Mouse (Mus musculus): ENCODE data around the gene Gm6685. TPM values are rescaled to one million over a fixed set of nuclear protein-coding genes. Genes with fewer than 3 reads are reported as not detected.
"Not testable (repeated sequence)": the region's sequence is repeated elsewhere in the genome, so short reads cannot be mapped to it uniquely, and the experiment has no call there.

Gm6685 gene
- polyA plus RNA-seq (2012; rRNA removed): 0.16 and 0.29 TPM in 2 replicates

DNA sequence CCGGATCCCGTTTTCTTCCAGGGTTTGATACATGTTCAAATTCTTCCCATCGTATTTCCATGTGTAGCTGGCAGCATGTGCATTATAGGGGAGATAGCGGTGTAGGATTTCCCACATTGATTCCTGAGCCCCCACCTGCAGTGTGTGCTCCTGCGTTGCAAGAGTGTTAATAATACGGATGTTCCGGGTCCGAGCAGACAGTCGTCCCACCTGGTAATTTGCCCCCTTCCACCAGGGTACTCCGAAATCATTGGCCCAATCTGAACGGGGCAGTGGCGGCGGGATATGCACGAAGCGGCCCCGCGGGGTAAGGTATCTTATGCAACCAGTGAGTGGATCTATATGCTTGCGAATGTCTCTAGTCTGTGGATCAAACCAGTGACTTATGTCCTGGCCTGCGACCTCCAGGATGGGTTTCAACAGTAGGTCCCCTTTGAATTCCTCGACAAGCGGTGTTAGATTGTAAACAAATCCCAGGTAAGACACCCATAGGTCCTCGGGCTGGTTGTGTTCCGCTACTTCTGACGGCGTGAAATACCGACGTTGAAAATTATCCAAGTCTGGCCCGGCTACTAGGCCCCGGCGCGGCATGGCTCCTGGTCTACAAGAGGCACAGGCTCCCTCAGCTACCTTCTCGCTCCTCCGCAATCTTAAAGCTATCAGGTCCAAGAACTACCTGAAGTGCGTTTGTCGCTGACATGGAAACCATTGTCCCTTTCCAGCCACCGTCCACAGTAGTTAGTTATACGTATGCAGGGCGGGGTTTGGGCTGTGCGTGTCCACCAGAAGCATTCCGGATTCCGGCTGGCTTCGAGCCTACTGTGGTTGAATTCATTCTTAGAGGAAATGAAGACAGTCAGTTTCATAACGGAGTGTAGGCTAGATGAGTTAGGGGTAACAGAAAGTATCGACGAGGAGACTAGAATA is at the start of gene Gm6685:
Gene Gm6685 (minus strand): TSS at position 644 of the 927 bp plus-strand sequence.
- not testable (repeated sequence) for DNase-seq (ENCODE audit: low read depth)

DNA sequence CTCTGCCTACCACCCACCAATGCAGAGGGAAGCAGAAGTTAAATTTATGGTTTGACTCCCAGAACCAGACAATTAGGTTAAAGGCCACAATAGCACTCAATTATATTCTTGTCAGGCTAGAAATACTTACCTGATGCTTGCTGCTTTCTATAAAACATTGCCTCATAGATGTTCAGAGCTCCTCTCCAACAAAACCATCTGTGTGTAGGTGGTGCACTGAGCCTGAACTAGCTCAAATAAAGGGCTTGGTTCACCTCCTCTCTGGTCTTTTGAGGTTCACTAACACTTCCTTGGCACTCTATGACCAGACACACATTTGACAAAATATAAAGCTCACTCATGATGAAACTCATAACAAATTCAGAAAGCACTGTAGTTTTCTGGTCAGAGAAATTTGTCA is 36.2 kb upstream of the Gm6685 start:
- no peak for DNase-seq (ENCODE audit: low read depth)
- no peak for TF ChIP-seq POLR2A (IDR thresholded peaks at IDR 0.05; ENCODE audit: borderline replicate concordance, extremely low read depth, insufficient read depth, insufficient read length, poor library complexity, severe bottlenecking)
- TF ChIP-seq CTCF (IDR thresholded peaks at IDR 0.05; ENCODE audit: borderline replicate concordance, extremely low read depth, insufficient read depth, insufficient read length): no peak

DNA sequence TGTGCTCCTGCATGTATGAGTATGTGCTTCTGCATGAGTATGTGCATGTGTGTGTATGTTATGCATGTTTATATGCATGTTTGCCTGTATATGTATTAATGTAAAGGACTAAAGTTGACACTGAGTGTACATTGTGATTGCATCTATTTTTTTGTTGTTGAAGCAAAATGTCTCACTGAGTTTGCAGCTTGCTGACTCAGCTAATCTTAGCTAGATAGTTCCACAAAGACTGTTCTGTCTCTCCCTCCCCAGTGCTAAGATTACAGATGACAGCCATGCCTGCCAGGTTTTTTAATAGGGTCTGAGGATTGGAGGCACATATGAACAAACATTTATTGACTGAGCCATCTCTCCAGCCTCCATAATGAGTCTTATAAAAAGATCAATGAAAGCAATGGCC is 35.0 kb upstream of the Gm6685 start:
- TF ChIP-seq CTCF (IDR thresholded peaks at IDR 0.05; ENCODE audit: borderline replicate concordance, extremely low read depth, insufficient read depth, insufficient read length) (no peak), POLR2A (IDR thresholded peaks at IDR 0.05; ENCODE audit: borderline replicate concordance, extremely low read depth, insufficient read depth, insufficient read length, poor library complexity, severe bottlenecking) (no peak)
- DNase-seq (ENCODE audit: low read depth): peak; percentile 7

DNA sequence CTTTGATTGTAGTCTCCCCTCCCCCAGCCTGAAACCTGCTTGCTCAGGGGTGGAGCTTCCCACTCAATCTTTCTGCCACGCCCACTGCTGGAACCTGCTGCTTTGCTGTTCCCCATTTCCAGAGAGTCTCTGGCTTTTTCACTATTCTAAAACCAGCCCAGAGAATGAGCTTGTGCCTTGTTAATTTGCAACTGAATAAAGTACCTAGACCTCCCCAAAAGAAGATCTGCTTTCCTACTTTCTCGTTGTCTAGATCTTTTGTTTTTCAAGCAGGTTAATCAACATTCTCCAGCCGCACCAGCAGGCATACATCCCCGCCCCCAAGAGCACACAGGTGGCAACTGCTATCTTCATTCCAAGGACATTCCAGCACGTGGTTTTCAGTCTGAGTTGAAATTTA is 31.7 kb upstream of the Gm6685 start:
- not testable (repeated sequence) for DNase-seq (ENCODE audit: low read depth)

DNA sequence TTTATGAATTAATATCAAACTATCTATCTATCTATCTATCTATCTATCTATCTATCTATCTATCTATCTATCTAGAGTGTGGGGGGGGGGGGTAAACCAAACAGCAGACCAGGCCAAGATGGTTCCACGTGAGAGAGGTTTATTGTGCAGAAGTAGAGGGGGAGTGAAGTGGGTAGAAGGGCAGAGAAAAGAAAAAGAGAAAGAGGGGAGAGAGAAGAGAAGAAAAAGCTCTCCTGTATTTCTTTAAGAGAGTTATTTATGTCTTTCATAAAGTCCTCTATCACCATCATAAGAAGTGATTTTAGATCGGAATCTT is 26.2 kb upstream of the Gm6685 start:
- no peak for DNase-seq (ENCODE audit: low read depth)
- TF ChIP-seq POLR2A (IDR thresholded peaks at IDR 0.05; ENCODE audit: borderline replicate concordance, extremely low read depth, insufficient read depth, insufficient read length, poor library complexity, severe bottlenecking) (no peak), CTCF (IDR thresholded peaks at IDR 0.05; ENCODE audit: borderline replicate concordance, extremely low read depth, insufficient read depth, insufficient read length) (no peak)

DNA sequence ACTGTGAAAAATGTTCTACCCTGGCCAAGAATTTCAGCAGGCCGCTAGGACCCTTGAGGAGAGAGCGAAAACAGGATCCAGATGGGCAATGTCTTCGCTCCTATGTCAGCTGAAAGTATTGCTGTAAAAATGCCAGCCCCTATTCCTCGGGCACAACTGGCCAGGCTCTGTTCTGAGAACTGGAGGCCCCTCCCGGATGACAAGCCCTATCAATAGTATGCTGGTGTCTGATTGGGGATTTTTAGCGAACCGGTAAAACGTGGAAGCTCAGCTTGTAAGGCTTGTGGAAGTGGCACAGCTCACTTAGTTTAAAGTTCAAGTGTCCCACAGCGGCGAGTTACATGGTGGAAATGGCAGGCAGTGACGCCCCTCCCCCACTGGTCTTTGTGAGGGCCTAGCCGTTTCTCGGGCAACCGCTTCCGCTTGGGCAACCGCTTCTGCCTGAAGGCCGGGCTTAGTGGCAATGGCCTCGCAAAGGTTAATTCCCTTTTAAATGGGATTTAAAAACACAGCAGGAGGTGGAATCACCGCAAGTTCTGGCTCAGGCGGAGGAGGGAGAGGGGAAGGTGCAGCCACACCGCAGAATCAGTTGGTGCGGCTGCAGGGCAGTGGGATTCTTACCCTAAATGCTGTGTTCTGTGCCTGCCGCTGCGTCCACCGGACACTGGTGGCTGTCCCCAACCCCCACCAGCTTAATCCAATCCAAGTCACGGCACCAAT is 25.7 kb upstream of the Gm6685 start:
- peak; percentile 96 for DNase-seq (ENCODE audit: low read depth)
- no peak for TF ChIP-seq CTCF (IDR thresholded peaks at IDR 0.05; ENCODE audit: borderline replicate concordance, extremely low read depth, insufficient read depth, insufficient read length)

DNA sequence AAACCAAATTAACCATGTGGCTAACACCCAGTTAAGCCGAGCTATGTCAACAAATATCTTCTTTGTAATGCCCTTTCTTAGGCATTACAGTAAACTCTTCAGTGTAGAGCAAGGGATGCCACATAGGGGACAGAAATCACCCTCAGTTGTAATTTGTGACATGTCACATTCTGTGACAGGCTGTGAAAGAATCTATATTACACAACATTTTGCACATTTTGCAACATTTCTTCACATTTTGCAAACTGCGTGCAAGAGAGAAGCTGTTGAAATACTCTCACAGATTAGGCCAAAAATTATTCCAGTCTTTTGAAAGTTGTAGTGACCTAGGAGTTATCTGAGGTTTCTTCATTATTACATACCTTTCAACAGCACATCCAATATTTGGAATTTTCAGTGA is 3.8 kb upstream of the Gm6685 start:
- DNase-seq (ENCODE audit: low read depth): no peak
- TF ChIP-seq POLR2A (IDR thresholded peaks at IDR 0.05; ENCODE audit: borderline replicate concordance, extremely low read depth, insufficient read depth, insufficient read length, poor library complexity, severe bottlenecking): no peak
- no peak for TF ChIP-seq CTCF (IDR thresholded peaks at IDR 0.05; ENCODE audit: borderline replicate concordance, extremely low read depth, insufficient read depth, insufficient read length)

DNA sequence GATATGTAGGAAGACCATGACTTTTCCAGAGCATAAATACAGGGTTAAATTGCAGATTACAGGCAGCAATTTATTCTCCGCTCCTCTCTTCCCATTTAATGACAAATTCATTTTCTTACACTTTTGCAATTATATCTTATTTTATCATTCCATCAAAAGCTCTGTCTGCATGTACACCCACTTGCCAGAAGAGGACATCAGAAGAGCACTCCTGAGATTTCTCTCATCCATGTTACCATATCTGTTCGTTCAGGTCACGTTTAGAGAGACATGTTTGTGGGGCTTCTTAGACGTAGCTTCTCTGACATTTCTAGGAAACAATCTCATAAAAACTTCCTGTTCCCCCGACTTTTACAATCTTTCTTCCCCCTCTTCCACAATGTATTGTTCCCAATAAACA is 2.2 kb upstream of the Gm6685 start:
- no peak for TF ChIP-seq POLR2A (IDR thresholded peaks at IDR 0.05; ENCODE audit: borderline replicate concordance, extremely low read depth, insufficient read depth, insufficient read length, poor library complexity, severe bottlenecking)
- TF ChIP-seq CTCF (IDR thresholded peaks at IDR 0.05; ENCODE audit: borderline replicate concordance, extremely low read depth, insufficient read depth, insufficient read length): no peak
- DNase-seq (ENCODE audit: low read depth): no peak

DNA sequence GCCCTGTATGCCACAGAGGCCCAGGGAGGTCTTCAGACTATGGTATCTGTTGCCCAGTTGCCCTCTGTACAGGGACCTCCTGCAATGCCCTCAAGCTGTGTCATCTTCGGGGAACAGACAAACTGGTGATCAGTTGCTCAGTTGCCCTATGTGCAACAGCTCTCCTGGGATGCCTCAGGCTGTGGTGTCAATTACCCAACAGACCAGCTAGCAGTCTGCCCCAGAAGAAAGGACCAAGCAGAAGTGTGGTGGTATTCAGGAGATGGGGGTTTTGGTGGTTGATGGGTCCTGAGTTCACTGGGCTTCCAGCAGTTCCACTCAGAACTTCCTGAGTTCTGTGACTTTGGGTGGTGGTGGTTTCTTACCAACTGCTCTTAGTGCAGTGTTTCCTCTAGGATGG is 11.8 kb downstream of the Gm6685 start:
- TF ChIP-seq POLR2A (IDR thresholded peaks at IDR 0.05; ENCODE audit: borderline replicate concordance, extremely low read depth, insufficient read depth, insufficient read length, poor library complexity, severe bottlenecking): no peak
- no peak for DNase-seq (ENCODE audit: low read depth)

DNA sequence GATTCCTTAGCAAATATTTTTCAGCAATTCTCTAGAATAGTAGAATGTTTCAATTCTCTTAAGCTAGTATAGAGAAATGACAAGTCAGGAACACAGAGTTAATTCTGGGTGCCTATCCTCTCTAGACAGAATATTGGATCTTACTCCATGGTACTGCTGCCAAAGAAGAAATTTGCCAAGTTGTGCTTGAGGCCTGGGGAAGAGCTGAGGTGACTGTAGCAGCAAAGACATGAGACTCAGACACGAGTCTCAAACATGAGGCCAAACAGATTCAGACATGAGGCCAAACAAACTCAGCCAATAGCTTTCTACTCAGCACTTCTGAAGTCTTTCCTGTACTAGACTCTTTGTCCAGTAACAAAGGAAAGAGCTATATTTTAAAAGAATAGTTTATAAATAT is 26.3 kb downstream of the Gm6685 start:
- no peak for DNase-seq (ENCODE audit: low read depth)
- TF ChIP-seq POLR2A (IDR thresholded peaks at IDR 0.05; ENCODE audit: borderline replicate concordance, extremely low read depth, insufficient read depth, insufficient read length, poor library complexity, severe bottlenecking) (no peak), CTCF (IDR thresholded peaks at IDR 0.05; ENCODE audit: borderline replicate concordance, extremely low read depth, insufficient read depth, insufficient read length) (no peak)

DNA sequence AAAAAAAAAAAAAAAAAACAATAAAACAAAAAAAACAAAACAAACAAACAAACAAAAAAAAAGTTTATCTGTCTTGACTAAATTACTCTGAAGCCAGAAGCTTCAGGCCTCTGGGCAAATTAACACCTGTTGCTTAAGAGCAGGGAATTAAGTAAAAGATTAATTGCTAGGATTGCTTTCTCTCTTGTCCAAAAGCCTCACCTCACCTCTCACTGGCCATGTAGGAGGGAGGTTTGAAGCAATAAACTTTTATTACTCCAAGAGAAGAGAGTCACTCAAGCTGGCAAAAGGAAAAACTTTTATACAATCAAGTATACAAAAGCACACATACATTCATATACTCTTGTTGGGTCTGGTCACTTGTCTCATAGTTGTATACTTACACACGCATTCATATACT is 31.9 kb downstream of the Gm6685 start:
- no peak for TF ChIP-seq POLR2A (IDR thresholded peaks at IDR 0.05; ENCODE audit: borderline replicate concordance, extremely low read depth, insufficient read depth, insufficient read length, poor library complexity, severe bottlenecking)
- TF ChIP-seq CTCF (IDR thresholded peaks at IDR 0.05; ENCODE audit: borderline replicate concordance, extremely low read depth, insufficient read depth, insufficient read length): no peak
- DNase-seq (ENCODE audit: low read depth): no peak

DNA sequence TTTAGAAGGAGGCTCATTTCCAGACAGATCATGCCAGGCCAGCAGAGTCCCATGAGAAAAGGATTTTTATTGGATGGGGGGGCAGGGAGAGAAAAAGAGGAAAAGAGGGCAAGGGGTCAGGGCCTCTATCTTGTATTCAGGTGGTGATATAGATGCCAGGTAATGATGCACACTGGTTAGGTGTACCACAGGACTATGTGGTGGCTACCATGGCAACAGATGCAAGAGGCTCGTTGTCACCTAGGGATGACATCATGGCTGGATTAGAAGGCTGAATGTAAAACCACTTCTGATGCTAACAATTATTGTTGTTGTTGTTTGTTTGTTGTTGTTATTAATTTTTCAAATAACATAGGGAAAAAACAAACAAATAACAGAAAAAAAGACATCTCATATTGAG is 49.2 kb downstream of the Gm6685 start:
- peak; percentile 3 for DNase-seq (ENCODE audit: low read depth)
- TF ChIP-seq POLR2A (IDR thresholded peaks at IDR 0.05; ENCODE audit: borderline replicate concordance, extremely low read depth, insufficient read depth, insufficient read length, poor library complexity, severe bottlenecking): no peak
- no peak for TF ChIP-seq CTCF (IDR thresholded peaks at IDR 0.05; ENCODE audit: borderline replicate concordance, extremely low read depth, insufficient read depth, insufficient read length)

Other genes with a start within 250 kb of the Gm6685 start
- 8.4 and 18.0 TPM in 2 replicates for gene Ccdc85a, start 244.5 kb upstream of the Gm6685 start, polyA plus RNA-seq (2012; rRNA removed)

All from brain, embryonic 14.5 days (tissue).